Mouse (Mus musculus): ENCODE data around the gene Ofcc1. TPM values are rescaled to one million over a fixed set of nuclear protein-coding genes. Genes with fewer than 3 reads are reported as not detected.

The Ofcc1 gene
- polyA plus RNA-seq (2015; fragmentation: Nextera tagmentation; extraction: Ambion mirVana): 0.06 TPM in 1 of 2 replicates, not detected in the other

DNA sequence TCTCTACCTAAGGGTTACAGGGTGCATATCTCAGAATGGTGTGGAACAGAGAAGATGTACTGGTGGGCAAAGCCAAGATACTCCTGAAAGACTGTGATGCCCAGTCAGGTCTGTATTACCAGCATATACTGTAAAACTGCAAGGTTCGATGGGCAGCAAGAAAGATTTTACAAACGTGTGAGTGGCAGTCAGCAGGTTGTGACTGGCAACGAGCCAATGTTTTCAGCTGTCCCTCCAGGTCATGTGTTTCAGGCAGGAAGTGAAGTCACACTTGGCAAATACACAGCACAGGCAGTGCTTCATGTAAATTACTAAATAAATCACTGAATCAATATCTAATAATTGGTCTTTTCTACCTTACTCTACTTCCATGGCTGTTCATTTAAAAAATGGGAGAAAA, at the start of gene Ofcc1:
Ofcc1 (minus strand) TSS at position 163 of the 400 bp plus-strand sequence.
- no peak for DNase-seq (ENCODE audit: low spot score)

DNA sequence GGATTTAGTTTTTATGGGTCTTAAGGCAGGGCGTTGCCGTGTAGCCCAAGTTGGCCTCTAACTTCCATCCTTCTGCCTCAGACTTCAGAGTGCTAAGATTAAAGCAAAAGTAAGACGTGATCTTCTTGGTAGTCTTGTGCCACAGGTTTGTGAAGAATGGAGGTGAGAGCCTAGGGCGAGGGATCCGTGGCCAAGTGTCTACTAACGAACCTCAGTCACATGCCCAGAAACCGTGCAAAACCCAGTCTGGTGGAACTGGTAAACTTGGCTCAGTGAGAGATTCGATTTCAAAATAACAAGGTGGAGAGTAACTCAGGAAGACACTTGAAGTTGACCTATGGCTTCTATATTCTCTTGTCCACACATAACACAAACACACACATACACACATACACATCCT, 28.9 kb upstream of the Ofcc1 start:
- no peak for DNase-seq (ENCODE audit: low spot score)

DNA sequence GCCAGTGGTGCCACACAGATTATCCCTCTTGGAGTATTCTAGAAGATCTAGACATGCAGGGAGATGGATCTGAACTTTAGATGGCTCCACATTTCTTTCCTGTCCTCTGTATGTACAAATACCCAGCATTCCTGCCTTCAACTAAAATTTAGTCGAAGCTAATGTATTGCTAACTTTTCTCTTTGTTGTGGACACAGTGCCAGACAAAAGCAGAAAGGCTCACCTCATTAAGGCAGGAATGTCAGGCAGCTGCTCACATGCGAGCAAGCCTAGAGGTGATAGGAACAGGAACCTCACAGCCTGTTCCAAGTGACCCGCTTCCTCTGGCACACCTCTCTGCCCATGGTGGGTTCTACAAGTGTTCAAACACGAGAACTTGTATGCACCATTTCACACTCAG, 26.2 kb upstream of the Ofcc1 start:
- no peak for DNase-seq (ENCODE audit: low spot score)

DNA sequence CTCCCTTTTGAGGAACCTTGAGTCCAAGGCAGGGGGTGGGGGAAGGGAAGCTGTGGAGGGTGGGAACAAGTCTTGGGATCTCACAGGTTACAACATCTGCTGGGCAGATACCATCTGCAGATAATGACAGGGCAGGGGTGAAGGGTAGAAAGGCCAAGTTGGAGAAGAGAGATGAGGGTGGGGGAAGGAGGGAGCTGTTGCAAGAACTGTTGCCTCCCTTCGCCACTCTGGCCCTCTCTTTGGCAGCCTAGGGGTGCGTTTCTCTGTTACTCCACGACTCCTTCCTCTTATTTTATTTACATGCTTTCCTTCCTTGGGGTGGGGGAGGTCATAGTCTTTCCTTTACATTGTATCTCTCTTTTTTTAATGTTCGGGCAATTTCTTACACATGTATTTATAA, 23.7 kb upstream of the Ofcc1 start:
- no peak for DNase-seq (ENCODE audit: low spot score)

DNA sequence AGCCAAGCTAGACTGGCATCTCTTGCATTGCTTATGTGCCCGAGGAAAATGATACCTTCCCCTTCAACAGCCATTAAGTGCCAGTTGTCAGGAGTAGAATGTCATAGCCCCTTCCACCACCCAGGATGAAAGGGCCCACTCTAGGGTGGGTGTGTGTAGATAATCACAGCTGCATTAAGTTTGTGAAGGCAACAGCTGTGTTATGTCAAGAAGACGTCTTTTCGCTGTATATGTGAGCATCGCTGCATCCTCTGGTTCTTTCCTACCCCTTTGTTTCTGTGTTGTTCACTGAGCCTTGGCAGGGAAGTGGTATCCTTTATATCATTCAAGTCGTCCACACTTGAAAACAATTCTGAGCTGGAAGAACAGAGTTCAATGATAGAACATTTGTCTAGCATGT, 15.5 kb upstream of the Ofcc1 start:
- DNase-seq (ENCODE audit: low spot score): no peak

DNA sequence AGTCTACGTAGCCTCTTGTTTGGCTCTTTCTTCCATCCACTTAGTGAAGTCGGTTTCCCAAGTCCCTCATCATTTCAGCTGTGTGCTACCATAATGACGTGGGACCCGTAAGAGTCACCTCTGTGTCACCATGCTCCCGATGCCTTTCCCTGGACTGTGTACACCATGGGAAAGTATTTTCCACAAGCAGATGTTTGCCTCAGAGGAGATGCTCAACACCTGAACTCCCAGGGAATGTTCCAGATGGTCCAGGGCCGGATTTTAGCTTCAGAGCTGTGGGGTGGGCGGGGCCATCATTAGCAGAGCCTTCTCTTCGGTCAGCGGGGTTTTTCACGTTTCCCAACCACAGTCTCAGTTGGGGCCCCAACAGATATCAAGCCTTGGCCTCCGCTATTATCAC, 5.5 kb upstream of the Ofcc1 start:
- no peak for DNase-seq (ENCODE audit: low spot score)

DNA sequence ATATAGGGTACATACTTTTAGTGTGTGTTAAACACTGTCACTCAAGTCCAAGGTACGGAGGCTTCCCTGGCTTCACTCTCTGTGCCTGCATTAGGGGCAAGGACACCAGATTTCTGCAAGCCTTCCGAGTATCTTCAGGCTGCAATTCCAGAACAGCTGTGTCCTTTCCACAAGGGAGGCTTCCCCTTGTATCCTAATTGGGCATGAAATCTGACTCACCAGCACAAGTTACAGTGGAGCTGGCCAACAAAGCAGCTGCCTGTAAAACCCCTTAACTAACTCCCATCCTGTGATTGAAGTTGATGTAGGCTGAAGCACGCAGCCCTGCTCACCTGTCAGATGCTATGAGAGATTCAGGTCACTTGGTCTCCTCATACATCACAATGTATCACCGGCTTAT, 3.6 kb upstream of the Ofcc1 start:
- DNase-seq (ENCODE audit: low spot score): no peak

DNA sequence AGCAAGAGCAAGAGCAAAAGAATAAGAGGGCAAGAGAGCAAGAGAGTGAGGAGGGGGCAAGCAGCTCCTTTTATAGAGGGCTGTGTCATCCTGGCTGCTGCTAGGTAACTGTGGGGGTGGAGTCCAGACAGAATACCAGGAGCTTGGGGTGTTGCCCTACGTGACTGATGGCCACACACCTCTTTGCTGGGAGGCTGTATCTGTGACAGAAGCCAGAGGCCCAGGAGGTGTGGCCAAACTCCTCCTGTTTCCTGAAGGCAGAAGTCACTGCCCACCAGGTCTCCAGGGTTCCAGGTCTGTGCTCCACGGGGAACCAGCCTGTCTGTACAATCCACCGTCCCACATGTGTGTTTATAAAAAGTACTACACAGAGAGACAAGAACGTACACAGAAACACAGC, 558 bp downstream of the Ofcc1 start:
- DNase-seq (ENCODE audit: low spot score): no peak

DNA sequence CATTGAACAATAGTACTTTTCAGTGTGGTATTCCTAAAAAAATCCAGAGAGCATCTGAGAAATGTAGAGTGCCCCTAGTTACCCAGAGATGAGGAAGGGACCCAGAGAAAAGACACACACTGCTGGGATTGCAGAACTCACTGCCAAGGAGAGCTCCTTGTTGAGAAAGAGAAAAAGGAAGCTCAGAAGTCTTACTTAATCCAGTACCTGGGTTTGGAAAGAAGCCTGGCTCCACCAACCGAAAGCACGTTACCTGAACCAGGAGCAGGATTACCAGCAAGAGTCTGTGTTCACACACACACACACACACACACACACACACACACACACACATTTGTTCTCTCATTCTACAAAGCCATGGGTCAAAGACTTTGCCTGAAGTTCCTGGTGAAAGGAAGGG, 14.2 kb downstream of the Ofcc1 start:
- DNase-seq (ENCODE audit: low spot score): no peak

DNA sequence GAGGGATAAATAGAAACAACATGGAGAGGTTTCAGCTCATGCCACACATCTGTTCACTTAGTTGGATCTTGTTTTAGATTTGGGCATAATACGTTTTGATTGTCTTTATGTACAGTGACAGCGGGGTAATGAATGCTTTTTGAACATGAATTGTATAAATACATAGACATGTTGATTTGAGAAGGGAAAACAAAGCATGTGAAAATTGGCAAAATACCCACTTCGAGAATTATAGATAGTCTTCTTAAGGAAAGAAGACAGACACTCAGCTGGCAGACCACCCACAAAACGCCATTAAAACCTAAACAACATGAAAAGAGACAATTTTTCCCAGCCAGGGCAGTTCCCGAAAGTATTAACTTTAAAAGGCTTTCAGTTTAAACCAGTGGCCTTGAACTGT, 37.9 kb downstream of the Ofcc1 start:
- DNase-seq (ENCODE audit: low spot score): no peak

DNA sequence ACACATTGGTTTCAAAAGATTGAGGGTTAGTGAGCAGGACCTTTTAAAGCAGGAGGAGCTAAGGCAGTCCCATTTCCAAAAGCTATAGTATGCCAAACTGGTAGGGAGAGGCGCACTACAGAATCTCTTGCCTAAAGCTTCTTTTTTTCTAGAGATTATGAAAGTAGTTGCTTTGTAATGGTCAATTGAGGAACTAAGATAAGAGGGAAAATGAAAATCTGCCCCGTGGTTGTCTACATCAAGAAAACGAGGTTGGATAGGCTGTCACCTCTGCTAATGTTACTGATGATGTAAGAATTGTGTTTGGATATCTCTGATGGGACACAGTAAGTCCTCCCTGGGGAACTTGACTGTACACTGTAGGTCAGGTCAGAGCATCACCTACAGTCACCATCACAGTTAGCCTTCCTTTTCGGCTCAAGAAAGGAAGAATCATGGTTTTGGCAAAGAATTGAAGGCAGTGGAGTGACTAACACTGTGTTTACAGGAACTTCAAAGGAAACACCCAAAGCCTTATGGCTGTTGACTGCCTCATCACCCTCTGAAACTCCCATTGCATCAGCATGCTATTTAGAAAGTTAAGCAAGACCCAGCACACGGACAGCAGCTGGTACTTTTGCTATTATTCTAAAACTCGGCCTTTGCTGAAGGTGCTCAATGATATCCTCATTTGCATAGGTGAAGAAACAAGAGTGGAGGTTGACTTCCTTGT, 40.3 kb downstream of the Ofcc1 start:
- DNase-seq (ENCODE audit: low spot score): no peak

DNA sequence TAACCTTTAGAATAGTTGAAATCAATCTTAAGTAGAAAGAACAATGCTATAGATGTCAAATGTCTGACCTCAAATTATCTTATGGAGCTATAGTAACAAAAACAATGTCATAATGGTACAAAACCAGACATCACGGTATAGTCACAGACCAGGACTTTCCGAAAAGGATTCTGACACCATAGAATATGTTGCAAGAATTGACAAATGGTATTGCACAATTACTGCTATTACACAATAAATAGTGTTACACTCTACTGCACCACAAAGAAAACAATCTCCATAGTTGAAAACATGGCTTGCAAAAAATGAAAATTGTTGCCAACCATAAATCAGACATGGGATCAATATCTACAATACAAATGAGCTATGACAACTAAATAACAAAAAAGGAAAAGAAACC, 43.5 kb downstream of the Ofcc1 start:
- no peak for DNase-seq (ENCODE audit: low spot score)

DNA sequence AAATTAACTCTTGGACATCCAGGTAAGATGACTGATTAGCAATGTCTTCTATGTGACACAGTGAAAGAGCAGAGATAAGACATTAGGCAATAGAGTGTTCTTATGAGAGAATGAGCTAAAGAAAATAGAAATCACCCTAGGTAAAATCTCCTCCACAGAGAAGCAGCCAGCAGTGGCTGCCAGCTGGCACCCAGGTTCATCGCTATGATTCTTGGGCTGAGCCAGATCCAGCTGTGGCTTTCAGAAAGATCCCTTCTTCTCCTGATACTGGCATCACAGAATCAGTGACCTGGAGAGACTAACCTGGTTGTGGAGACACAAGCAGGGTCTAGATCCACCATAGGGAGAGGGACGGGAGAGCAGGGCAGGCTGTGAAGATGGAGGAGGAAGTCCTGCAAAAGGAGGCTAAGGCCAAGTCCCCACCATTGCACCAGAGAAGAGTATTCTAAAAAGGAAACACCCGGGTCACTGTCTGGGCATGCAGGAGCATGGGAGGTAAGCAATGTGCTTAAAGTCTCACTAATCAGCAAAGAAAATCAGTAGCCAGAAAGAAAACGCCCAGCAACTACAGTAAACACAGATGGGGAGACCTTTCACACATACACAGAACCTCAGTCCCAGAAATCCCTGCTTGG, 46.0 kb downstream of the Ofcc1 start:
- DNase-seq (ENCODE audit: low spot score): no peak

DNA sequence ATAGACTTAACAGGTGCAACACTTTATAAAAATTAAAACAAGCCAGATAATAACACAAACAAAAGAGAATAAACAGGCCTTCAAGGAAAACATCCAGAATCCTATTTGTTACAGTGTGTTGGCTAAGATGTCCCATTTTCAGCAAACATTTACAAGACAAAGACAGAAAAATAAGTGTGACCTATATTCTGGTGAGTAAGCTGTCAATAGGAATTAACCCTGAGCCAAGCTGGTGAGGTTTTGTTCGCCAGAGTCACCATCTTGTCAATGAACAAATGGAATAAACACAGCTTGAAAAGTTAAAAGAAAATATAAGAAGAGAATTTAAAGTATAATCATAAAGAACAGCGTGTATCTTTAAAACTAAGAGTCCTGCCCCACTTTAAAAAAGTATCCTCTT, 68.4 kb downstream of the Ofcc1 start:
- no peak for DNase-seq (ENCODE audit: low spot score)

DNA sequence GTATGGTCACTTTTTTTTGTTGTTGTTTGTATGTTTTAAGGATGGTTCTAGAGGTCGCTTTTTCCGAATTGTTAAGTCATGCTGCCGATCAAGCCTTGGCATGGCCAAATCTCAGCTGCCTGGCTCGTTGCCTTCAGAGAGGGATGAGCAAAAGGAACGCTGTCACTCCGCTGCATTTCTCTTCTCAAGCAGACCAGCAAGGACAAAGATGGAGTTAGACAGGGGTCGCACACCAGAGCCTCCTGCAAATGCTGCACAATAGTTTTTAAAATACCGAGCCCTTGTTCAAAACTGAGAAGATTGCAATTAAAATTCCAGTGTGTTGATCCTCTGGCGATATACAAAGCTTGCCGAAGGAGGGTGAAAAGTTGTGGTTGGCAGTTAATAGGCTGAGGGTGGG, 70.4 kb downstream of the Ofcc1 start:
- DNase-seq (ENCODE audit: low spot score): no peak

DNA sequence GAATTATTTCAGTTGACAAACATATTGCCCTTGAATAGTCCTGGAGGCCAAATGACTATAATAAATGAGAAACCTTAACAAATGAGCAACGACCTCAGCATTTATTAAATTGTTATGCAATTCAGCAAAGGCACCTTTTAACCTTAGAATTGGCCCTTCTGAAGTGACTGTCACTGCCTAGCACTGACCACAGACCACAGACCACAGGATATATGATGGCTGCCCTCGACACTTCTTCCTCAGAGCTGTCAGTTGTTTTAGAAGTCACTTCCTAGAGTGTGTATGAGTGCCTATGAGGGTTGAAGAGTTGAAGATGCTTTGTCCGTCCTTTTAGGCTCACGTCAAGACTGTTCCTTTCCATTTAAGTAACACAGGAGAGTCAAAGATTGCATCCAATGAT, 72.6 kb downstream of the Ofcc1 start:
- DNase-seq (ENCODE audit: low spot score): no peak

DNA sequence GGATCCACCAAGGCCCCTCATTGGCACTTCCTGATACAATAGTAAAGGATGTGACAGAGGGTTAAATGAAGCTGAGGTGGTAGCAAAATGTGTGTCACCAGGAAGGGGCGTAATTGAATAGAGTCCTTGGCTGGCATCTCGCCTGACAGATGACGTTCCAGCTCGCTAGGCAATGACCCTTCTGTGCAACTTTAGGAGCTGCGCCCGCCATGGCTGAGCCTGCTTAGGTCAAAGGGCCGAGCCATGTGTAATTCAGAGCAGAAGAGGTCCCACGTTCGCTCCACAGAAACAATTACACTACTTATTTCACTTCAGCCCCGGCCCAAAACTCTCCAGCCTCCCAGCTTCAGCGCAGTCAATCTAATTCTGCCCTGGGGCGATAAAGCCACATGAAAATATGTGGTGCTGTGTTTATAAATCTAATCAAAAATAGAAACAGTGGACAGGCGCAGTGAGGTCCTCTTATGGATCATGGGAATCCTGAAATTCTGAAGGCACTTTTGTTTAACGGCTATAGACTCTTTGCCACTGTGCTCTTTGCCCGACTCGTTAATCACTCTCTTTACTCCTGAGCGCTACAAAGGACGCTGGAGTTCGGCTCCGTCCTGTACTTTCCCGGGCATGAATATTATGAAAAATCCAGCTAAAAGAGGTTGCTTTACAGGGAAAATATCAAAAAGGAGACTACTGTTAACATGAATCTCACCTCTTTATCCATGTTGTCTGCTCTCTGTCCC, 73.8 kb downstream of the Ofcc1 start:
- no peak for DNase-seq (ENCODE audit: low spot score)

DNA sequence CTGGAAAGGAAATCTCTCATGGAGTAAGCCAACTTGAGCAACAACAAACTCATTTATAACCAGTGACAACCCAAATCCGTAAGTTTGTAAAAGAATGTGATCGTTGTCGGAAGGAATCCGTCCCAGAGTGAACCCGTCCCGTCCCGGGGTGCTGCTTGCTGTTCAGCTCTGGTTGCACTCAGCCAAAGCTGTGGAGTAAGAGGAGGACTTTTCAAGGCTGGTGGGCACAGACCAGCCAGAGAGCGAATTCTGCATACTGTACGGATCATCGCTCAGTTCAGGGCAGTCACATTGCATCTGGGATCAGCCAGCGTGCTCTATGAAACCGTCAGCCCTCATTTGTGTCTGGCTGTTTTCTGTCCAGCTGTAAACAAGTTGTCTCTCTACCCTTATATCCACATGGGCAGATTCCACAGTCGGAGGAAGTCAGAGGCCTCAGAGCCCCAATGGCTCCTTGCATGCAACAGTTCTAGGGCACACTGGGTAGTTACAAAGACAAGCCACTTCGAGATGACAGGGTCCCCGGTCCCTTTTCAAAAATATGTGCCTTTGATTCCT, 75.9 kb downstream of the Ofcc1 start:
- no peak for DNase-seq (ENCODE audit: low spot score)

DNA sequence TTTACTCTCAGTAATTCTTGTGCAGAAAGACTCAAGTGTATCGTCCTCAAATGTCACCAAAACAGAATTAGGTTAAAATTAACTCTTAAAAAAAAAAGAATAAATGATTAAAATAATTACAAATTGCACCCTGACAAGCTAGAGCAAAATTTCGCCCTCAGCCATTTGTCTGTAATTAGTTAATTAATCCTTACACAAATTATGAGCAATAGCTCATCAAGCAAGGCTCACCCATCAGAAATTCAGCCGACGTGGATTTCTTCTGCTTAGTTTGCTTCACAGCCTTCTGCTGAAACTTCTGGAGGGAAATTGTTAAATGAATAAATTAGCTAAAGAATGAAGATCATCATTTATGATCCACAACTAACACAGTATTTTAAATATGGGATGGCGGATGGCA, 80.6 kb downstream of the Ofcc1 start:
- no peak for DNase-seq (ENCODE audit: low spot score)

DNA sequence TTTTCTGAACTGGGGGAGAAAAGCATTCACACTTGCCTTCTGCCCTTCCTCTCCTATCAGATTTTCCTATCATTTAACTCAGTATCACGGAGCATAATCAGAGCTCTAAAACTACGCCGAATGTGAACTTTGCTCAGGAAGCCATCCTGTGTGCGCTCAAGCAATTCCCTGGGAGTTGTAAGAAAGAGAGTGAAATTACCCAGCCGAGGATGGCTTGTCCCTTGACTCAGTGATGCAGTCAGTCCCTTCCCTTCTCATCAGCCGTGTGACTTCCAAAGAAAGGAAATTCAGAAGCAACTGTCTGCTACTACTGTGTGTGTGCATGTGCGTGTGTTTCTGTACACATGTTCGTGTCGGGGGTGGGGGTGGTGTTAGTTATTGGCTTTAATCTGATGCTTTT, 93.7 kb downstream of the Ofcc1 start:
- DNase-seq (ENCODE audit: low spot score): no peak

DNA sequence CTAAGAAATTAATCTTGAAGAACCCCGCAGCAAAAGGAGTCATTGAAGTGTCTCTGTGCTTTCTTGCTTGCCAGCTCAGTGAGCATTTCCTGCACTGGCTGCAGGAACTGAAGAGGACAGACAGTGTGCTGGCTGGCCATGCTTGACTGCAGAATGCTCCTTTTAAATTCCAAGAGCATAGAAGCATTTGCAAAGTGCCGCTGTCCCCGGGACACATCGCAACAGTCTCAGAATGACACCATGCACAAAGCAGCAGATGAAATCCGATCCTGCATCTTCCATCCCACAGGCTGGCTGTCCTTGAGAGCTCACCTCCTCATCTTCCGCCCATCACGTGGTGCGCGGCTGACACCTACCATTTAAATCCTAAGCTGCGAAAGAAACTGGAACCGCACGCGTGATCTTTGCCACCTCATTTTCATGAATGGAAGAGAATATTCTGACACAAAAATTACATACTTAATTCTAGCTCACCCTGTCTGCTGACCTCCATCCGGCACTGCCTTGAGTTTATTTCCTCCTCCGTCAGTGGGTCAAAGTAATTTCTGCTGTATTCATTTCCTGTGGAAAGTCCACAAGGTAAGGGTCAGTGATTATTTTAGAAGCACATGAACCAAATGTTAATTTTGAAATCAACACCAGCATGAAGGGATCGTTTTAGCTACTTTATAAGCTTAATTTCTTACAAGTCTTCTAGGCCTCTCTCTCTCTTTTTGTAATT, 98.0 kb downstream of the Ofcc1 start:
- DNase-seq (ENCODE audit: low spot score): no peak

DNA sequence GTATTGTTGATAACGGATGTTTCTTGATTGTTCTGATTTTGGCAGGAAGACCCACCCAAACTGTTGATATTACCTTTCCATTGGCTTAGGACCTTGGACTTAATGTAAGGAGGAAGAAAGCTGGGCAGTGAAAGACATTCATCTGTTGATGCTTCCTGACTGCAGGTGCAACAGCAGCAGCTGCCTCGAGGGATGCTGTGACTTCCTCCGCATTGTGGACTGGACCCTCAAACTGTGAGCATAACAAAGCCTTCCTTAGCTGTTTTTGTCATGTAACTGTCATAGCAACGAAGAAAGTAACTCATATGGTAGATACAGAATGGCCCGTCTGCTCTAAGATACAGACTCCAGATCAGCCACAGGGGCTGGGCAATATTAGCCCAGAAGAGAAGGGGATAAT, 102.5 kb downstream of the Ofcc1 start:
- no peak for DNase-seq (ENCODE audit: low spot score)
